Mouse (Mus musculus): ENCODE measurements around the gene Plau. TPM values are rescaled to one million over a fixed set of nuclear protein-coding genes. Genes with fewer than 3 reads are reported as not detected.

Plau gene
- total RNA-seq, 1 experiment from 2014 or later: 0.81 TPM

DNA sequence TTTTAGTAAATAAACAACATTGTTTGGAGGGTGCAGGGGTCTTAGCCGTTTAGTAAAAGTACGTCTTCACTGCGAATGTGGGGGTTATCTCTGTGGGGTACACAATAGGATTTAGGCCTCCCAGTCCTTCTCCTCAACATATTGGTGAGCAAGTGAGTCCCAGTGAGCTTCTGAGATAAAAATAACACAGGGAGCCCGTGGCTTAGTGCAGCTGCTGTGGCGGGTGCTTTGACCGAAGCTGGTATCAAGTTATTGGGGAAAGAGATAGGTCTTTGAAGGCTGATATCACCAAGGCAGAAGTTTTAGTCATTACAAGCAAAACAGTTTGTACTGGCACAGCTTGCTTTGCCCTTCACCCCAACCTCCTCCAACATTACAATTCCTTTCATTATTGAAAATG, 37.5 kb downstream of the Plau start:
- no peak for ATAC-seq (ENCODE audit: extremely low read depth, insufficient number of reproducible peaks, low FRiP score, poor library complexity, severe bottlenecking)

DNA sequence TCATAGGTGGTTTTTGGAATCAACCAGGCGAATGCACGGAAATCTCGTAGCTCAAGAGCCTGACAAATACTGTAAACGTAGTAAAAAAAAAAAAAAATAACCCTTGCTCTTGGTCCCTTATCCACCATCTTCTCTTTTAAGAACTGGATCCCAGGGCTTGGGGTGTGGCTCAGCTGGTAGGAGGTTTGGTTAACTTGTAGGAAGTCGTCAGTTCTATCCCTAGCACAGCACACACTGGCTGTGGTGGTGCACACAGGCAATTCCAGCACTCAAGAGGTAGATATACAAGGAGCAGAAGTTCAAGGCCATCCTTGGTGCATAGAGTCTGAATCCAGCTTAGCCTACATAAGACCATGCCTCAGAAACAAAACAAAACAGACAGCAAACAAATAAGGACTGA, 48.2 kb downstream of the Plau start:
- ATAC-seq (ENCODE audit: extremely low read depth, insufficient number of reproducible peaks, low FRiP score, poor library complexity, severe bottlenecking): no peak

DNA sequence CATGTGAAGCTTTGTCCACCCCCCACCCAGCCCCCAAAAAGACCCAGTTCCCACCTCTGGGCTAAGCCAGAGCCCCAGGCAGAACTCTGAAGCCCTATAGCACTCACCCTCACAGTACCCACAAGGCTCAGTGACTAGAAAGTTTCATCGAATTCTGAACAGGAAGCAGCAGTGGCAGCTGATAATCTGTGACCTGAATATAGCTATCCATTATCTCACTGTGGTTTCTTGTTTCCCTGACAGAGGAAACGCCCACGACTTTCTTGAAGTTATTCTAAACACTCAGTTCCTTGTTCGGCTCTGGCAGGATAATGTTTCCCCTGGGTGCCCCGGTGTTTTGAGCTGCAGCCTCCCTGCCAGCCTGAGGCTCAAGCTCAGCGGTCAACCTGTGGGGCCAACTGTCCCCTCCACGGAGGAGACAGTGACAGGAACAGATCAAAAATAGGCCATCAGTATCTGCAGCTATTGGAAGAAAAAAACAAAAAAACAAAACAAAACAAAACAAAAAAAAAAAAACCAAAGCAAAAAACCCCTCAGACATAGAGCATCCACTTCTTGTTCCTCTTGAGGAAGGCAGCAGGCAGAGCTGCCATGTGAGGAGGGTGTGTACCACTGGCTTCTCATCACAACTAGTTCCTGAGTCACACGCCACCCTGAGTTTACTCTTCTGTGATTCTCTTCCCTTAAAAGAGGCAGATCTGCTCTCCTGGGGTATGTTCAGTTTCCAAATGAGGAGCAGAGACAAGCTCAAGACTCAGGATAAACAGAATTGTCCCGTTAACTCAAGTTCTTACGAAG, 48.8 kb downstream of the Plau start:
- peak; percentile 75 for ATAC-seq (ENCODE audit: extremely low read depth, insufficient number of reproducible peaks, low FRiP score, poor library complexity, severe bottlenecking)

DNA sequence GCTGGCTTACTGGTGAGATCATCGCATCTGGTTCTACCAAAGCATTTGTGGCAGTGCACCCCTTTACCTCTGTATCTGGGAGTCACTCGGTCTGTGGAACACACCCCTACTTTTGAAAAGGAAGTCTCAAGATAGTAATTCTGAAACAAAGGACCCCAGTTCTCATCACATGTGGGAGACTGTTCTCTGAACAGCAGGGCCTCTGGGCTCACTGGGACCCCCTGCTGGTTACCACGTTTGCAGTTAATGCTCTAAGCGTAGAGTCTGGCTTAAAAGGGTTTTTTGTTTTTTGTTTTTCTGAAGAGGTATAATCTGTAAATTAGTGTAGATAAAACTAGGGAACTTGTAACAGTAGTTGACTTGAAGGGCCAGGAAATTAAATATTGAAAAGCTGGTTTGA, 49.8 kb downstream of the Plau start:
- ATAC-seq (ENCODE audit: extremely low read depth, insufficient number of reproducible peaks, low FRiP score, poor library complexity, severe bottlenecking): peak; percentile 27; the same call in 1 of the 2 replicates

DNA sequence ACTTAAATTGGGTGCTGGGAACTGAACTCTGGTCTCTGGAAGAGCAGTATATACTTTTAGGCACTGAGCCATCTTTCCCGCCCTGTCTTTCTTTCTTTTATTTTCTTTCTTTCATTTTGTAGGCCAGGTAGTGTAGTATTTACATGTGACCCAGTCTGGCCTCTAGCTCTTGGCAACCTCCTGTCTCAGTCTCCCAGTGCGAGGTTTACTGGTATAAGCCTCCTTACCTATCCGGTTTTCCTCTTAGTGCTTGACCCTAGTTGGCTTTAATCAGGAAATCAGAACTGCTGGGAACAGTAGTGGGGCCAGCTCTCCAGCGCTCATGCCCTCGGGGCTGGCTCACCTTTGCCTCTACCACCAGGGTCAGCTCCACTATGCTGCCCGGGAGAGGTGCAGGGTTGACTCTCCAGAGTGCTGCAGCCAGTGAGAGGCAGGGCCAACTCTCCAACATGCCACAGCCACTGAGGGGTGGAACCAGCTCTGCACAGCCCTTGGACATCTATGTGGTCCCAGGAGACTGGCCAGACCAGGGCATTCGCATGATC, 51.2 kb downstream of the Plau start:
- ATAC-seq (ENCODE audit: extremely low read depth, insufficient number of reproducible peaks, low FRiP score, poor library complexity, severe bottlenecking): no peak

DNA sequence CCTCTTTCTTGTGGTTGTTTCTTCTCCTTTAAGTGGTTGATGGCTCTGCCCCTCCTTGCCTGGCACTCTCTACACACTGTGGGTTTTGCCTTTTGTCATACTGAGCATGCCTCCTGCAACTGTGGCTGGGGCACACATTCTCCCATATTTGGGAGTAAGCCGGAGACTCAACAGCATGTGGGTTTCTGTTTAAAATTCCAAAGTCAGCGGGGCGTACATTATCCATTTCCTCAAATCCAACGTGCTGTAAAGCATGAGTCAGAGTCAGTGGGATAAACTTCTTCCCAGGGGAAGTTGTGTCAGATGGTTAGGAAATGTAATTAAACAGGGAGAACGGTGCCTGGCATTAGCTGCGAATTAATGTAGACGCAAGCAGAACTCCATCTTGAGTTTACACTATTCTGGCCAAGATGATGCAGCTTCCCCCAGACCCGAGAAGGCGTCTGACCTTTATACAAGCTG, 55.5 kb downstream of the Plau start:
- ATAC-seq (ENCODE audit: extremely low read depth, insufficient number of reproducible peaks, low FRiP score, poor library complexity, severe bottlenecking): no peak

Other genes with a start within 250 kb of the Plau start
- 3.2 and 4.5 TPM in 2 replicates for gene Usp54, start 195.6 kb upstream of the Plau start, total RNA-seq (2017)
- not detected in 2 replicates for gene Myoz1, start 180.1 kb upstream of the Plau start, total RNA-seq (2017)
- 0.12 TPM in 1 of 2 replicates, not detected in the other for gene Synpo2l, start 168.3 kb upstream of the Plau start, total RNA-seq (2017)
- gene Sec24c, start 162.4 kb upstream of the Plau start, total RNA-seq (2017): 188 and 209 TPM in 2 replicates
- gene Fut11, start 141.7 kb upstream of the Plau start, total RNA-seq (2017): 5.6 and 5.7 TPM in 2 replicates
- 43.1 and 47.8 TPM in 2 replicates for gene Chchd1, start 133.7 kb upstream of the Plau start, total RNA-seq (2017)
- 97.9 and 103 TPM in 2 replicates for gene Zswim8, start 129.1 kb upstream of the Plau start, total RNA-seq (2017)
- 18.2 and 21.4 TPM in 2 replicates for gene Ndst2, start 102.1 kb upstream of the Plau start, total RNA-seq (2017)
- 53.7 and 64.2 TPM in 2 replicates for gene Camk2g, start 42.6 kb upstream of the Plau start, total RNA-seq (2017)
- 30.0 and 39.3 TPM in 2 replicates for gene Vcl, start 92.7 kb downstream of the Plau start, total RNA-seq (2017)
- 77.5 and 87.9 TPM in 2 replicates for gene Ap3m1, start 215.8 kb downstream of the Plau start, total RNA-seq (2017)
- 7.4 and 15.1 TPM in 2 replicates for gene Adk, start 215.9 kb downstream of the Plau start, total RNA-seq (2017)